Mouse (Mus musculus) embryonic fibroblast, embryonic 13.5 days (primary cell): Measurements from ENCODE around the gene Try4.
"Not testable (repeated sequence)": the region's sequence is repeated elsewhere in the genome, so short reads cannot be mapped to it uniquely, and the experiment has no call there.

Experiments used
- CTCF ChIP-seq: IDR thresholded peaks from 2 replicates; pipeline ENCODE4 v1.5.1; 2011; ENCODE audit warnings: mild to moderate bottlenecking, control low read depth, low read length, moderate library complexity, borderline replicate concordance; ENCODE audit not compliant: insufficient read depth
- POLR2A ChIP-seq: IDR thresholded peaks from 2 replicates; pipeline ENCODE4 v1.6.1; 2011; ENCODE audit warnings: low read depth, mild to moderate bottlenecking, control low read depth, low read length, moderate library complexity

DNA sequence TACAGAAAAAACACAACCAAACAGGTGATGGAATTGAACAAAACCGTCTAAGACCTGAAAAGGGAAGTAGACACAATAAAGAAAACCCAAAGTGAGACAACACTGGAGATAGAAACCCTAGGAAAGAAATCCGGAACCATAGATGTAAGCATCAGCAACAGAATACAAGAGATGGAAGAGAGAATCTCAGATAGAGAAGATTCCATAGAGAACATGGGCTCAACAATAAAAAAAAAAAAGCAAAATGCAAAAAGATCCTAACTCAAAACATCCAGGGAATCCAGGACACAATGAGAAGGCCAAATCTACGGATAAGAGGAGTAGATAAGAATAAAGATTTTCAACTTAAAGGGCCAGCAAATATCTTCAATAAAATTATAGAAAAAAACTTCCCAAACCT, 14.7 kb downstream of the Try4 start, which contains the start of gene Try5:
- not testable (repeated sequence) for TF ChIP-seq CTCF, POLR2A
